Mouse (Mus musculus): ENCODE data around the gene Gm10024. TPM values are rescaled to one million over a fixed set of nuclear protein-coding genes. Genes with fewer than 3 reads are reported as not detected.
"Not testable (repeated sequence)": the region's sequence is repeated elsewhere in the genome, so short reads cannot be mapped to it uniquely, and the experiment has no call there.

The Gm10024 gene
- total RNA-seq, 2 experiments from 2014 or later, result not detected

GRCm38 (mm10) chr10:77724855-77725254 is 13.6 kb downstream of the Gm10024 start:
- DNase-seq (ENCODE audit: extremely low spot score in 1 of 2, low spot score in 2 of 2), result no peak
- intact Hi-C loops (cut with DNase I), result no loop called here

GRCm38 (mm10) chr10:77726186-77726585 is 14.9 kb downstream of the Gm10024 start, which contains the start of gene Gm10100:
Gene Gm10100, plus strand, starts transcription at chr10:77726486.
- DNase-seq (ENCODE audit: extremely low spot score in 1 of 2, low spot score in 2 of 2), result no peak
- intact Hi-C loops (cut with DNase I), result no loop called here

GRCm38 (mm10) chr10:77728280-77728679 is 17.0 kb downstream of the Gm10024 start:
- intact Hi-C loops (cut with DNase I), result no loop called here
- DNase-seq (ENCODE audit: extremely low spot score in 1 of 2, low spot score in 2 of 2), result no peak

GRCm38 (mm10) chr10:77729241-77729640 is 18.0 kb downstream of the Gm10024 start:
- no peak for DNase-seq (ENCODE audit: extremely low spot score in 1 of 2, low spot score in 2 of 2)
- intact Hi-C loops (cut with DNase I), result no loop called here

- DNase-seq (ENCODE audit: extremely low spot score in 1 of 2, low spot score in 2 of 2), result no peak
- intact Hi-C loops (cut with DNase I), result no loop called here
Measured at GRCm38 (mm10) chr10:77735928-77736327, 24.7 kb downstream of the Gm10024 start.

GRCm38 (mm10) chr10:77738929-77739328 is 27.7 kb downstream of the Gm10024 start:
- no peak for DNase-seq (ENCODE audit: extremely low spot score in 1 of 2, low spot score in 2 of 2)
- intact Hi-C loops (cut with DNase I), result no loop called here

- intact Hi-C loops (cut with DNase I); DNase-seq (ENCODE audit: extremely low spot score in 1 of 2, low spot score in 2 of 2): not testable (repeated sequence)
Measured at GRCm38 (mm10) chr10:77741924-77742688, 30.8 kb downstream of the Gm10024 start, which contains the start of gene Gm18596. Gene Gm18596, minus strand, starts transcription at chr10:77742638.

- DNase-seq (ENCODE audit: extremely low spot score in 1 of 2, low spot score in 2 of 2); intact Hi-C loops (cut with DNase I): not testable (repeated sequence)
Measured at GRCm38 (mm10) chr10:77750686-77751085, 39.4 kb downstream of the Gm10024 start.

GRCm38 (mm10) chr10:77751254-77751653 is 40.0 kb downstream of the Gm10024 start, which contains the start of gene Gm9736:
Gene Gm9736, minus strand, starts transcription at chr10:77751354.
- DNase-seq (ENCODE audit: extremely low spot score in 1 of 2, low spot score in 2 of 2); intact Hi-C loops (cut with DNase I): not testable (repeated sequence)

GRCm38 (mm10) chr10:77752312-77752711 is 41.1 kb downstream of the Gm10024 start:
- DNase-seq (ENCODE audit: extremely low spot score in 1 of 2, low spot score in 2 of 2); intact Hi-C loops (cut with DNase I): not testable (repeated sequence)

GRCm38 (mm10) chr10:77753448-77753847 is 42.2 kb downstream of the Gm10024 start:
- intact Hi-C loops (cut with DNase I), result no loop called here
- DNase-seq (ENCODE audit: extremely low spot score in 1 of 2, low spot score in 2 of 2), result no peak

GRCm38 (mm10) chr10:77759582-77759981 is 48.3 kb downstream of the Gm10024 start, which contains the start of gene Gm3233:
Gene Gm3233, minus strand, starts transcription at chr10:77759682.
- DNase-seq (ENCODE audit: extremely low spot score in 1 of 2, low spot score in 2 of 2); intact Hi-C loops (cut with DNase I): not testable (repeated sequence)

Other genes starting within 250 kb of the Gm10024 start
- gene Fam207a, start 195.7 kb upstream of the Gm10024 start, total RNA-seq (2021), result 10 to 100 TPM; 31.2 to 32.0 TPM
- gene Itgb2, start 181.2 kb upstream of the Gm10024 start, total RNA-seq (2021), result 1 to 10 TPM; 2.0 to 2.4 TPM
- gene Pttg1ip, start 129.7 kb upstream of the Gm10024 start, total RNA-seq (2021), result 10 to 100 TPM; 59.2 to 66.9 TPM
- gene Sumo3, start 105.4 kb upstream of the Gm10024 start, total RNA-seq (2021), result 100 to 1,000 TPM; 142 to 154 TPM
- 10 to 100 TPM; 18.5 to 22.8 TPM for gene Gm49325, start 105.3 kb upstream of the Gm10024 start, total RNA-seq (2021)
- 10 to 100 TPM; 32.6 to 39.9 TPM for gene Ube2g2, start 89.2 kb upstream of the Gm10024 start, total RNA-seq (2021)
- gene Tspear, start 24.9 kb upstream of the Gm10024 start, total RNA-seq (2021), result under 1 TPM in 1 of 2 experiments, not detected in 1; 0.18 TPM
- not detected for gene Gm19402, start 20.7 kb upstream of the Gm10024 start, total RNA-seq (2021)
- gene Gm9508, start 14.2 kb upstream of the Gm10024 start, total RNA-seq (2021), result not detected
- not detected for gene Gm10272, start 4.8 kb upstream of the Gm10024 start, total RNA-seq (2021)
- gene Gm10142, start 4.3 kb downstream of the Gm10024 start, total RNA-seq (2021), result not detected
- gene Krtap12-1, start 9.1 kb downstream of the Gm10024 start, total RNA-seq (2021), result not detected
- gene Gm10100, start 15.0 kb downstream of the Gm10024 start, total RNA-seq (2021), result not detected
- not detected for gene Gm18596, start 31.2 kb downstream of the Gm10024 start, total RNA-seq (2021)
- not detected for gene Gm9736, start 39.9 kb downstream of the Gm10024 start, total RNA-seq (2021)
- gene Gm3233, start 48.2 kb downstream of the Gm10024 start, total RNA-seq (2021), result not detected
- gene Gm3238, start 59.9 kb downstream of the Gm10024 start, total RNA-seq (2021), result not detected
- gene Gm7138, start 65.5 kb downstream of the Gm10024 start, total RNA-seq (2021), result not detected
- gene Gm3250, start 71.1 kb downstream of the Gm10024 start, total RNA-seq (2021), result not detected
- not detected for gene Gm7137, start 76.7 kb downstream of the Gm10024 start, total RNA-seq (2021)
- gene Gm9639, start 83.6 kb downstream of the Gm10024 start, total RNA-seq (2021), result not detected
- not detected for gene Gm19668, start 87.7 kb downstream of the Gm10024 start, total RNA-seq (2021)
- not detected for gene Gm9507, start 100.4 kb downstream of the Gm10024 start, total RNA-seq (2021)
- not detected for gene Gm2696, start 103.2 kb downstream of the Gm10024 start, total RNA-seq (2021)
- not detected for gene Krtap10-4, start 115.6 kb downstream of the Gm10024 start, total RNA-seq (2021)
- not detected for gene Krtap10-10, start 124.5 kb downstream of the Gm10024 start, total RNA-seq (2021)
- not detected for gene Gm36176, start 135.3 kb downstream of the Gm10024 start, total RNA-seq (2021)
- gene Gm10318, start 141.4 kb downstream of the Gm10024 start, total RNA-seq (2021), result not detected
- not detected for gene Gm3285, start 150.5 kb downstream of the Gm10024 start, total RNA-seq (2021)
- gene Lrrc3, start 191.1 kb downstream of the Gm10024 start, total RNA-seq (2021), result 10 to 100 TPM; 31.7 to 33.5 TPM